Mouse (Mus musculus) liver, embryonic 13.5 days (tissue): Measurements from ENCODE around the gene Rras2. TPM values are rescaled to one million over a fixed set of nuclear protein-coding genes. Genes with fewer than 3 reads are reported as not detected.

Source experiments
- ATAC-seq: fragments of 200-750 bp; cut with Nextera tagmentation; 2 replicates; pipeline ENCODE4 v1.8.0; 2017; ENCODE audit warnings: low read depth, mild to moderate bottlenecking, moderate number of reproducible peaks, moderate library complexity
- DNase-seq: peaks from one replicate; pipeline ENCODE4 v3.0.0; 2022
- H3K27ac ChIP-seq: fragments of 300-500 bp; sonication (generic); 2 replicates; pipeline ENCODE4 v1.5.1; 2015; ENCODE audit warnings: moderate library complexity, mild to moderate bottlenecking, inconsistent platforms
- H3K27me3 ChIP-seq: fragments of 300-500 bp; sonication (generic); 2 replicates; pipeline ENCODE4 v1.6.1; 2015; ENCODE audit warnings: mild to moderate bottlenecking, inconsistent platforms
- H3K36me3 ChIP-seq: fragments of 300-500 bp; sonication (generic); 2 replicates; pipeline ENCODE4 v1.6.1; 2015; ENCODE audit warnings: mild to moderate bottlenecking, inconsistent platforms
- H3K4me1 ChIP-seq: fragments of 300-500 bp; sonication (generic); replicated peaks from 2 replicates; pipeline ENCODE4 v1.6.1; 2015; ENCODE audit warnings: inconsistent platforms
- H3K4me2 ChIP-seq: fragments of 300-500 bp; sonication (generic); 2 replicates; pipeline ENCODE4 v1.6.1; 2015; ENCODE audit warnings: inconsistent platforms, mild to moderate bottlenecking, moderate library complexity
- H3K4me3 ChIP-seq: fragments of 300-500 bp; sonication (generic); replicated peaks from 2 replicates; pipeline ENCODE4 v1.5.1; 2015; ENCODE audit warnings: mild to moderate bottlenecking, inconsistent platforms
- H3K9ac ChIP-seq: fragments of 300-500 bp; sonication (generic); 2 replicates; pipeline ENCODE4 v1.6.1; 2015; ENCODE audit warnings: mild to moderate bottlenecking, inconsistent platforms
- H3K9me3 ChIP-seq: fragments of 300-500 bp; sonication (generic); replicated peaks from 2 replicates; pipeline ENCODE4 v1.6.1; 2016; ENCODE audit warnings: inconsistent platforms
- WGBS: fragments of 180-500 bp; shearing (Covaris S2); methylation state at CpG from one replicate; pipeline ENCODE4 v1.1.7; 2015; ENCODE audit not compliant: insufficient replicate concordance; 5-methylcytosine and 5-hydroxymethylcytosine counted together
- polyA plus RNA-seq: library from polyadenylated mRNA; unstranded; fragments of >200 nt; fragmentation: Nextera tagmentation; extraction: Ambion mirVana; gene quantifications from 2 replicates; pipeline ENCODE4 v1.2.1, GENCODE M21; 2015

Rras2 gene
- polyA plus RNA-seq, 1 experiment from 2014 or later, result 7.7 TPM

DNA sequence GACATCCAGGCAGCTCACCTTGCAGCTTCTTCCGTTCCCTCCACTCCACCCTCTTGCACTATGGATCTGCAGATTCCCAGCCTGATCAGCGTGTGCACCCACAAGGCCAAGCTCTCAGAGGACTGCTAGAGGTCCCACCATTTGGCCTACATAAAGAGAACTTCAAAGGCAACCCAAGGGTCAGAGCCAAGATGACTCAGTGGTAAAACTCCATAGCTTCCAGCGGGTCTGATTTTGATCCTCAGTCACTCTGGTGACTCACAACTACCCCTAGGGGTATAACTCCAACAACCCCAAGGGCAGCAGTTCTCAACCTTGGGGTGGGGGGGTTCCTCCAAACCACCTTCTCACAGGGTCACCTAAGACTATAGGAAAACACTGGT, 47.1 kb downstream of the Rras2 start:
- no peak overlapping the region for H3K9ac ChIP-seq
- ATAC-seq, result no peak

DNA sequence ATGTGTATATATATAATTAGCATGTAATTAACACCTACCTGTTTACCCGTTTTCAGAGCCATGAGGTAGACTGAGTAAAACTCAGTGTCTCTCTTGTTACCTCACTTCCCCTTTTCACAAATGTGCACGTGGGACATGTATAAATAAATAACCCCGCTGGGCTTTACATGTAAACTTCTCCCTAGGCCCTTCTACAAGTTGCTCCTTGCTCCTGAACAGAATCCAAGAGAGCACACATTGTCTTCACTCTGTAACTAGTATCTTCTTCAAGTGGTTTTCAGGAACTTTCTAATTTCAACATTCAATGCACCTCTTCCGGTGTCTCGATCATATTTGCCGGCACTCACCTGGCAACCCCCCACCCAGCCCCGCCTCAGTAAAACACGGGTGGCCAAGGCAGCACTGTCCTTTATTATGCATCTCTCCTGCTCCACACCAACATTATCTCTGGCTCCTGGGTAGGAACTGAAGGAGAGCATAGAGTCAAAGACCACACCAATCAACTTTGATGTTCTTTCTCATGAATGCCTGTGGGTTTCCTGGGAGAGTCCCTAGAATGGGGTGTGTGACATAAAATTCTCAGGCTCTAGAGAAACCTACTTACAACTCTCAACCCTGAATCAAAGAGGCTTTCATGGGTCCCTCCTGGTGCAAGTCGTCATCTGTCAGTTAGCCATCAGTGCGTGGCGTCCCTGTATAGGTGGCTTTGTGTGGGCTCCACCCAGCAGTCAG, 47.7 kb downstream of the Rras2 start:
- Histone ChIP-seq H3K36me3 (no peaks in the 10 kb centered on the region; the same call in 1 of the 2 replicates), H3K9me3 (no peaks in the 10 kb centered on the region), H3K27me3 (no peaks in the 10 kb centered on the region), H3K4me2 (no peak overlapping the region), H3K4me1 (peaks cover 27% of the 10 kb centered on the region), H3K9ac (no peak overlapping the region), H3K4me3 (no peak overlapping the region), H3K27ac (no peak overlapping the region)
- WGBS, result 62% methylated on average over 11 of the region's 11 CpGs
- DNase-seq, result no peak
- ATAC-seq, result no peak

More for the DNA sequence above, 47.1 kb downstream of the Rras2 start:
- Histone ChIP-seq H3K27me3 (no peaks in the 10 kb centered on the region), H3K27ac (no peak overlapping the region), H3K4me3 (no peak overlapping the region), H3K4me2 (no peak overlapping the region), H3K36me3 (no peaks in the 10 kb centered on the region; the same call in 1 of the 2 replicates), H3K9me3 (no peaks in the 10 kb centered on the region), H3K4me1 (peaks cover 29% of the 10 kb centered on the region)
- no peak for DNase-seq
- 73% methylated on average over 3 of the region's 3 CpGs for WGBS

DNA sequence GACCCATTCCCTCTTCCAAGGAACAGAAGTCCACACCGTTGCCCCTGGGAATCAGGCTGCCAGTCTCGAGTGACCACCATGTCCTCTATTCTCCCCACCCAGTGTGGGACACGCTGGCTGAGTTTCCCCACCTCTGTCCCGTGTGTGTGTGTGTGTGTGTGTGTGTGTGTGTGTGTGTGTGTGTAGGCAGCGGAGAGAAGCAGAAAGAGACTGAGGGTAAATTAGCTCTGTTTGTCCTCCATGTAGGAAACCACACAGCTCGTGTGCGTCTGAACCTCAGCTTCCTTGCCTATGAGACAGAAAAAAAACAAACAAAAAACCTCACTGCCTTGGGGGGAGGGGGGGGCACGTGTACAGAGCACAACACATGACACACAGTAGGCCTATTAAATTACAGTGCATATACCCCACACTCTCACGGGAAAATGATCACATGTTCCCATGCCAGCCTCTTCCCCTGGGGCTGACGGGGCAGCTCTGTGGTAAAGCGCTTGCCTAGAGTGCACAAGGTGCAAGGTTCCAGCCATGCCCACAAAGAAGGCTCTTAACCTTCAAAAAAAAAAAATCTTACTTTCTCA, 48.5 kb downstream of the Rras2 start:
- Histone ChIP-seq H3K36me3 (no peaks in the 10 kb centered on the region; the same call in 1 of the 2 replicates), H3K4me1 (peaks cover 27% of the 10 kb centered on the region), H3K4me2 (no peak overlapping the region), H3K9ac (no peak overlapping the region), H3K27ac (no peak overlapping the region), H3K27me3 (no peaks in the 10 kb centered on the region), H3K9me3 (no peaks in the 10 kb centered on the region), H3K4me3 (no peak overlapping the region)
- 65% methylated on average over 11 of the region's 11 CpGs for WGBS
- no peak for DNase-seq
- no peak for ATAC-seq

DNA sequence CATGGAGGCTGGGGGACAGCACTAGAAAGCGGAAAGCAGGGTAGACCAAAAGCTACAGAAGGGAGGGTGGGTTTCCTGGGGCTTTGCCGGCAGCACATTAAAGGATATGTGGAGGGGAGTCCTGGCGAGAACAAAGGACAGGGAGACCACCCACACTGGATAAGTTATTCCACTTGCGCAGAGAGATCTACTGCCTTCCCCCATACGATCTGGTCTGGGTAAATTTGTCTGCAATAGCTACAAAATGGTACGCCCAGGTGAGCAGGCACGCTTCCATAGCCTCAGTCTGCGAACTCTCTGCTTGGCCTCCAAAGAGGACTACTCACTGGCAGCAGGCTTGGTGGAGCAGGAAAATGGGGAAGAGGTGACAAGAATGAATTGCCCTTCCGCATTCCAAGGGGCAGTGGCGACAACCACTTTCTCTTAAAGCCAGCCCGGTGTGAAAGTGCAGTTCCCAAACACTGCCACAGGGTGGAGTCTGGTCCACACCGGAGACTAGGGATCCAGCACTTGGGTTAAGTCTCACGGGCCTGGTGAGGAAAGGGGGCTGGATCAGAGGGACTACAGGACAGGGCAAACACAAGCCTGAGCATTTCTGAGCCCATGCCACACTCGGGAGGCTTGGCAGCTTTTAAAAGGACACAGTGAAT, 50.9 kb downstream of the Rras2 start:
- H3K4me1 ChIP-seq, result peaks cover 14% of the 10 kb centered on the region
- H3K4me2 ChIP-seq, result peak overlapping the region; percentile 65
- no peak overlapping the region for H3K27ac ChIP-seq
- H3K27me3 ChIP-seq, result no peaks in the 10 kb centered on the region
- no peaks in the 10 kb centered on the region; the same call in 1 of the 2 replicates for H3K36me3 ChIP-seq
- peak overlapping the region; percentile 49 for H3K9ac ChIP-seq
- 12% methylated on average over 14 of the region's 14 CpGs for whole genome bisulfite sequencing
- DNase-seq, result peak; percentile 66
- peak; percentile 67 for ATAC-seq
- H3K9me3 ChIP-seq, result no peaks in the 10 kb centered on the region
- peak overlapping the region; percentile 42 for H3K4me3 ChIP-seq

DNA sequence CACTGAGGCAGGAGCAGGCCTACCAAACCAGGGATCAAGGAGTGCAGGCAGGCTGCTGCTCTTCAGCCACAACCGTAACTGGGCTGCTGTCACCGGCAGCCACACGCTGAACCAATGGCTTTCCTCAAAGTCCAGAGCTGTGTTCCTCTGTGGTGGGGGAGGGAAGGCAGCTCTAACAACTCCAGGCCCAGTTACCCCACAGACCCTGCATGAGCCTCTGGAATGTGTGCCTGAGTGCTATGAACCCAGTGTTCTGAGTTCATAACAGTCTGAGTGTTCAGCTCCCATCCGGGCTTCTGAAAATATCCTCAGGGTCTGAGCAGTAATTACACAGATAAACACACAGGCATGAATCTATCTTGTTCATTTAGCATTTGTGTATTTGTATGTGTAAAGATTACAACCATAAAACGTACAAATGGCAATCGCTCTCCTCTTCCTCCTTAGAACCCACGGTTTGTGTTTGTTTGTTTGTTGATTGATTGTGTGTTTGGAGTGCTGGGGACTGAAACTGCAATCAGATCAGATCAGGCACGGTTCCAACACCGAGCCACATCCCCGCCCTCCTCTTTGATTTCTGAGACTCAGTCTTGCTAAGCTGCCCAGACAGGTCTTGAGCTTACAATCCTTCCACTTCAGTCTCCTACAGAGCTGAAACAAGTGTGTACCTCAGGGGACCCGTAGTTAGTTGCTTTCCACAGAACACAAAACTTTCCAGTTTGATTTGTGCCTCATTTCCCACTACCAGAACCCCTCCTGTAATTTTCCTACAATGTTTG, 52.0 kb downstream of the Rras2 start:
- Histone ChIP-seq H3K4me2 (no peak overlapping the region), H3K36me3 (no peaks in the 10 kb centered on the region; the same call in 1 of the 2 replicates), H3K9ac (no peak overlapping the region), H3K4me3 (no peak overlapping the region), H3K27ac (no peak overlapping the region), H3K27me3 (no peaks in the 10 kb centered on the region), H3K4me1 (peaks cover 11% of the 10 kb centered on the region), H3K9me3 (no peaks in the 10 kb centered on the region)
- 36% methylated on average over 11 of the region's 11 CpGs for WGBS
- ATAC-seq, result peak; percentile 16; the same call in 1 of the 2 replicates
- DNase-seq, result no peak

DNA sequence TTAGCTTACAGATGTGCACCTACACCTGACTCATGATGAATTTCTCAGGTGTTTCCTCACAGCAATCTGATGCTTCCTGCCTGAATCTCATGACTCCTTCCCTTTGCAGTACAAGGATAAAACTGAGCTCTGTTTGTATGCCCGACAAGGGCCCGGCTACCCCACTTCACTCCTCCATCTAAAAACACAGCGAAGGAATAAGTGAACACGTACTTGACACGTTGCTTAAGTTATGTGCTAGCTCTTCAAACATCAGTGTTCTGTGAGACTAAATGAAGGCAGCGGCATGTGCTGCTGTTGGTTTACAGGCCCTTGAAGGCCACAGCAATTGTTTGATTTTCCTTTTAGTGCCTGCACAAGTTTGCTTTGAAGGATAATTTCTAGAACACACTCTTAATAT, 53.6 kb downstream of the Rras2 start:
- Histone ChIP-seq H3K4me1 (peaks cover 11% of the 10 kb centered on the region), H3K9me3 (no peaks in the 10 kb centered on the region), H3K27me3 (no peaks in the 10 kb centered on the region), H3K4me2 (no peak overlapping the region), H3K9ac (no peak overlapping the region), H3K36me3 (no peaks in the 10 kb centered on the region; the same call in 1 of the 2 replicates), H3K27ac (no peak overlapping the region), H3K4me3 (no peak overlapping the region)
- no peak for ATAC-seq
- 76% methylated on average over 6 of the region's 6 CpGs for WGBS
- DNase-seq, result no peak

DNA sequence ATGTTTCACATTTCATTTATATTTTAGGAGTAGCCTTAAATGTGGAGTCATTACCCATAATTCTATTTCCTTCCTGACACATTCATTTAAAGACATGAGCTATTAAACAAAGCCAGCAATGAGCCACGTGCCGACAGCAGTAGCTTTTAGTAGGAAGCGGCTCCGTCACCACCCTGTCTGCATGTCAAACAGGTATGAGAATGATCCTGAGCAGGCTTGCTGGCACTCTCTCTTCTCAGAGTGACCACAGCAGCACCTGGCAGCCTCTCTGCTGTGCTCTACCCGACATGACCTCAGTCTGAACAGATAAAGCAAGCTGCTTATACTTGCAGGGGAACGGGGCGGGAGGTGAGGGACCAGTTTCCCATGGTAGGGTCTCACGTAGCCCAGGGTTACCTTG, 54.0 kb downstream of the Rras2 start:
- no peak for ATAC-seq
- WGBS, result 69% methylated on average over 8 of the region's 8 CpGs
- Histone ChIP-seq H3K9ac (no peak overlapping the region), H3K4me3 (no peak overlapping the region), H3K4me1 (peaks cover 11% of the 10 kb centered on the region), H3K36me3 (no peaks in the 10 kb centered on the region; the same call in 1 of the 2 replicates), H3K9me3 (no peaks in the 10 kb centered on the region), H3K4me2 (no peak overlapping the region), H3K27ac (no peak overlapping the region), H3K27me3 (no peaks in the 10 kb centered on the region)
- DNase-seq, result no peak

DNA sequence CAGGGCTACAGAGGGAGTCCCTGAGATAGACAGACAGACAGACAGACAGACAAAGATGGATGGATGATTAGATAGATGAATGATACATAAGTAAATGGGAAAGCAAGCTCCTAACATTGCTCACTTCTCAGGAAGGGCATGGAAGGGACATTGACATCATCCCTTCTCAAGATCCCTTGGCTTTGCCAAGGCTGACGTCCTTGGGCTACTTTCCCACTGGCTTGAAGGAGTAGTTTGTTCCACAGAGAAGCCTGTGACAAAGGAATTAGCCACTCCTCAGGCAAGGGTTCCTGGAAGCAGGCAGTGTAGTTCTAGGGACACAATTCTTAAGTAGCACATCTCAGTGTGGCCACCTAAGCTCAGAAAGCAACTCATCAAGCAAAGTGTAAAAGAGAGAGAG, 55.1 kb downstream of the Rras2 start:
- H3K36me3 ChIP-seq, result no peaks in the 10 kb centered on the region
- peaks cover 11% of the 10 kb centered on the region for H3K4me1 ChIP-seq
- no peaks in the 10 kb centered on the region for H3K9me3 ChIP-seq
- H3K4me3 ChIP-seq, result no peak overlapping the region
- no peak for ATAC-seq
- no peak overlapping the region for H3K27ac ChIP-seq
- DNase-seq, result no peak
- H3K9ac ChIP-seq, result no peak overlapping the region
- no peaks in the 10 kb centered on the region for H3K27me3 ChIP-seq
- WGBS, result 43% methylated on average over 1 of the region's 1 CpGs
- H3K4me2 ChIP-seq, result no peak overlapping the region

DNA sequence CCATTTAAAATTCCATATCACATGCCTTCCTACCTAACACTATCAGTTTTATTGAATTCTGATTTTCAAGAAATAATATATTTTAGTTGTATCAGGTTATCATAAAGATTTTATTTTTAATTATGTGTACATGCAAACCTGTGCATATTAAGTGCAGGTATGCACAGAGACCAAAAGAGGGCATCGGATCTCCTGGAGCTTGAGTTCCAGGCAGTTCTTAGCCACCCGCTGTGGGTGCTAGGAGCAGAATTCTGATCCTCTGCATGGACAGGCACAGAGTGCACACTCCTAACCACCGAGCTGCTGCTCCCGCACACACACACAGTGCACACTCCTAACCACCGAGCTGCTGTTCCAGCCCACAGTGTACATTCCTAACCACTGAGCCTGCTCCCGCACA, 57.1 kb downstream of the Rras2 start:
- WGBS, result 82% methylated on average over 6 of the region's 6 CpGs
- Histone ChIP-seq H3K9ac (no peak overlapping the region), H3K9me3 (no peaks in the 10 kb centered on the region), H3K27me3 (no peaks in the 10 kb centered on the region), H3K4me3 (no peak overlapping the region), H3K4me2 (no peak overlapping the region), H3K27ac (no peak overlapping the region), H3K4me1 (no peaks in the 10 kb centered on the region; the same call in 1 of the 2 replicates), H3K36me3 (no peaks in the 10 kb centered on the region)
- ATAC-seq (no peak), DNase-seq (no peak)

DNA sequence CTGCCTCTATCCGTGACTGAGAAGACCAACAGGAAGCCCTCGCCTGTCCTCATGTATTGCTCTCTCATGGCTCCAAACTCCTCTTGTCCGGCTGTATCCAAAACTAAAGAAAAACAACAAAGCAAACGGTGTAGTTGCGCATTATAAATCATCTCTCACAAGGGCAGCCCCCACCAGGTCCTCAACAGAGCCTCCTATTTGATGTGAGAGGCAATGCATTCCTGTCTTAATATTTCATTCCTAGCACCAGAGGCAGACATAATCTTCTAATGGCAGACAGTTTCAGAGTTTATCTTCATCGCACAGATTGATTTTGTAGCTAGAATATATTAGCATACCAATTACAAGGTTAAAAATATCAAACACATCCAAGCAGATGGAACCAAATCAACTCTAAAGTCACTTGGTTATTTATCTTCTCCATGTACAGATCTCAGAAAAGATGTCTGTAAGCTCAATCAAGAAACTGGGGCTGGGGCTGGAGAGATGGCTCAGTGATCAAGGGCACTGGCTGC, 58.6 kb downstream of the Rras2 start:
- Histone ChIP-seq H3K9ac (no peak overlapping the region), H3K4me2 (no peak overlapping the region), H3K9me3 (no peaks in the 10 kb centered on the region), H3K4me1 (no peaks in the 10 kb centered on the region), H3K36me3 (0 out of 2 replicates have a peak, but pooled peaks cover 2% of the 10 kb centered on the region), H3K27ac (no peak overlapping the region), H3K27me3 (no peaks in the 10 kb centered on the region), H3K4me3 (no peak overlapping the region)
- DNase-seq (no peak), ATAC-seq (no peak)
- 74% methylated on average over 6 of the region's 6 CpGs for WGBS

DNA sequence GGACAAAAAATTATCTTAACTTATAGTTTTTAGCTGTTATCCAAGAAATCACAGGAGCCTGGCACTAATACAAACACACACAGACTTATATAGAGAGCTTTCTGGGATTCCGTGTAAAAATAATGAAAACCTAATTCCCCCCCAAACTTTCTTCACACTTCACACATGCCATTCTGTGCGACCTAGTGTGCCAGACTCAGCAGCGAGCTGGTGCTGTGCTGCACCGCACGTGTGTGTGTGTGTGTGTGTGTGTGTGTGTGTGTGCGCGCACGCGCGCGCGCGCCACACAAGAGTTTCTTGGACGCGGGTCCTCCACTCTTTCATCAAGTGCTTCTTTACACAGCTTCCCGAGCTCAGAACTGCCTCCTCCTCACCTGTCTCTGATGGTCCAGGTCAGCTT, 59.4 kb downstream of the Rras2 start:
- no peaks in the 10 kb centered on the region for H3K9me3 ChIP-seq
- H3K27me3 ChIP-seq, result no peaks in the 10 kb centered on the region
- no peak overlapping the region for H3K4me3 ChIP-seq
- no peaks in the 10 kb centered on the region for H3K4me1 ChIP-seq
- ATAC-seq (no peak), DNase-seq (no peak)
- H3K27ac ChIP-seq, result no peak overlapping the region
- H3K9ac ChIP-seq, result no peak overlapping the region
- WGBS, result 85% methylated on average over 16 of the region's 16 CpGs
- H3K36me3 ChIP-seq, result 0 out of 2 replicates have a peak, but pooled peaks cover 2% of the 10 kb centered on the region
- no peak overlapping the region for H3K4me2 ChIP-seq
